Mouse (Mus musculus) intestine, embryonic 14.5 days (tissue): ENCODE data around the gene Lrrc66. TPM values are rescaled to one million over a fixed set of nuclear protein-coding genes. Genes with fewer than 3 reads are reported as not detected.
"Not testable (repeated sequence)": the region's sequence is repeated elsewhere in the genome, so short reads cannot be mapped to it uniquely, and the experiment has no call there.

Experiments
- ATAC-seq: fragments of 200-750 bp; cut with Nextera tagmentation; replicated peaks from 2 replicates; pipeline ENCODE4 v1.8.0; 2017; ENCODE audit warnings: low read depth, moderate number of reproducible peaks, moderate TSS enrichment, moderate library complexity; ENCODE audit not compliant: low FRiP score, low TSS enrichment
- DNase-seq: peaks from one replicate; pipeline ENCODE4 v3.0.0-alpha.2; 2018; ENCODE audit warnings: low spot score
- H3K27ac ChIP-seq: fragments of 300-500 bp; sonication (generic); 2 replicates; pipeline ENCODE4 v1.5.1; 2014; ENCODE audit warnings: low read depth, mild to moderate bottlenecking, control low read depth
- H3K27me3 ChIP-seq: fragments of 300-500 bp; sonication (generic); replicated peaks from 2 replicates; pipeline ENCODE4 v1.6.1; 2014; ENCODE audit warnings: low read length, control low read depth; ENCODE audit not compliant: control insufficient read depth, insufficient read depth
- H3K36me3 ChIP-seq: fragments of 300-500 bp; sonication (generic); 2 replicates; pipeline ENCODE4 v1.6.1; 2014; ENCODE audit warnings: low read length, control low read depth; ENCODE audit not compliant: control insufficient read depth, insufficient read depth
- H3K4me1 ChIP-seq: fragments of 300-500 bp; sonication (generic); replicated peaks from 2 replicates; pipeline ENCODE4 v1.6.1; 2014; ENCODE audit warnings: low read length, control low read depth, mixed read lengths; ENCODE audit not compliant: control insufficient read depth, insufficient read depth
- H3K4me2 ChIP-seq: fragments of 300-500 bp; sonication (generic); 2 replicates; pipeline ENCODE4 v1.6.1; 2014; ENCODE audit warnings: low read length
- H3K4me3 ChIP-seq: fragments of 300-500 bp; sonication (generic); 2 replicates; pipeline ENCODE4 v1.5.1; 2014; ENCODE audit warnings: low read depth, low read length, control low read depth, mixed read lengths
- H3K9ac ChIP-seq: fragments of 300-500 bp; sonication (generic); 2 replicates; pipeline ENCODE4 v1.6.1; 2014; ENCODE audit warnings: mild to moderate bottlenecking, low read length
- H3K9me3 ChIP-seq: fragments of 300-500 bp; sonication (generic); 2 replicates; pipeline ENCODE4 v1.6.1; 2016; ENCODE audit warnings: low read length, control low read depth; ENCODE audit not compliant: control insufficient read depth
- WGBS: fragments of 180-500 bp; shearing (Covaris S2); extraction: QIAGEN DNeasy Blood & Tissue Kit; methylation state at CpG from one replicate; pipeline ENCODE4 v1.1.7; 2014; 5-methylcytosine and 5-hydroxymethylcytosine counted together
- polyA plus RNA-seq: library from polyadenylated mRNA; unstranded; fragments of >200 nt; fragmentation: Nextera tagmentation; extraction: Ambion mirVana; gene quantifications from 2 replicates; pipeline ENCODE4 v1.2.1, GENCODE M21; 2014

The Lrrc66 gene
- polyA plus RNA-seq, 1 experiment from 2014 or later: 1.1 TPM

GRCm38 (mm10) chr5:73584011-73584410 is 48.3 kb downstream of the Lrrc66 start:
- not testable (repeated sequence) for H3K36me3 ChIP-seq, H3K27me3 ChIP-seq, H3K4me3 ChIP-seq, DNase-seq, H3K4me1 ChIP-seq, H3K27ac ChIP-seq, H3K9ac ChIP-seq, H3K9me3 ChIP-seq, H3K4me2 ChIP-seq, ATAC-seq
- WGBS: 81% methylated on average over 6 of the region's 6 CpGs

- Histone ChIP-seq H3K36me3 (no peaks in the 10 kb centered on the region), H3K4me1 (no peaks in the 10 kb centered on the region), H3K4me3 (no peak overlapping the region), H3K27ac (no peak overlapping the region), H3K9me3 (no peaks in the 10 kb centered on the region), H3K9ac (no peak overlapping the region), H3K27me3 (no peaks in the 10 kb centered on the region), H3K4me2 (no peak overlapping the region)
- DNase-seq (no peak), ATAC-seq (no peak)
- WGBS: 88% methylated on average over 3 of the region's 3 CpGs
These were observed 54.2 kb downstream of the Lrrc66 start for GRCm38 (mm10) chr5:73578131-73578530.

GRCm38 (mm10) chr5:73576708-73577107 is 55.6 kb downstream of the Lrrc66 start:
- no peak overlapping the region for H3K4me3 ChIP-seq
- H3K36me3 ChIP-seq: no peaks in the 10 kb centered on the region
- H3K27ac ChIP-seq: no peak overlapping the region
- no peaks in the 10 kb centered on the region for H3K27me3 ChIP-seq
- WGBS: 71% methylated on average over 7 of the region's 7 CpGs
- H3K4me2 ChIP-seq: no peak overlapping the region
- ATAC-seq (no peak), DNase-seq (no peak)
- no peak overlapping the region for H3K9ac ChIP-seq
- no peaks in the 10 kb centered on the region for H3K9me3 ChIP-seq
- H3K4me1 ChIP-seq: no peaks in the 10 kb centered on the region

- Histone ChIP-seq H3K36me3 (no peaks in the 10 kb centered on the region), H3K27ac (no peak overlapping the region), H3K4me1 (no peaks in the 10 kb centered on the region), H3K27me3 (no peaks in the 10 kb centered on the region), H3K9ac (no peak overlapping the region), H3K4me3 (no peak overlapping the region), H3K4me2 (no peak overlapping the region), H3K9me3 (no peaks in the 10 kb centered on the region)
- DNase-seq (no peak), ATAC-seq (no peak)
- 93% methylated on average over 4 of the region's 4 CpGs for WGBS
These were observed 57.7 kb downstream of the Lrrc66 start for GRCm38 (mm10) chr5:73574616-73575015.

- Histone ChIP-seq H3K4me1 (no peaks in the 10 kb centered on the region), H3K9ac (no peak overlapping the region), H3K36me3 (no peaks in the 10 kb centered on the region), H3K27ac (no peak overlapping the region), H3K9me3 (no peaks in the 10 kb centered on the region), H3K4me2 (no peak overlapping the region), H3K27me3 (no peaks in the 10 kb centered on the region), H3K4me3 (no peak overlapping the region)
- ATAC-seq: no peak
- 80% methylated on average over 7 of the region's 7 CpGs for WGBS
- DNase-seq: no peak
These were observed 58.5 kb downstream of the Lrrc66 start for GRCm38 (mm10) chr5:73573789-73574188.

- Histone ChIP-seq H3K4me2 (no peak overlapping the region), H3K9me3 (no peaks in the 10 kb centered on the region), H3K27ac (no peak overlapping the region), H3K4me1 (no peaks in the 10 kb centered on the region), H3K9ac (no peak overlapping the region), H3K27me3 (no peaks in the 10 kb centered on the region), H3K4me3 (no peak overlapping the region), H3K36me3 (no peaks in the 10 kb centered on the region)
- ATAC-seq: no peak
- WGBS: 90% methylated on average over 2 of the region's 2 CpGs
- no peak for DNase-seq
These were observed 59.5 kb downstream of the Lrrc66 start for GRCm38 (mm10) chr5:73572846-73573245.

GRCm38 (mm10) chr5:73571395-73572156 is 60.8 kb downstream of the Lrrc66 start:
- no peaks in the 10 kb centered on the region for H3K27me3 ChIP-seq
- H3K4me1 ChIP-seq: no peaks in the 10 kb centered on the region
- H3K27ac ChIP-seq: no peak overlapping the region
- no peak overlapping the region for H3K4me2 ChIP-seq
- WGBS: 83% methylated on average over 6 of the region's 6 CpGs
- no peaks in the 10 kb centered on the region for H3K36me3 ChIP-seq
- H3K9ac ChIP-seq: no peak overlapping the region
- H3K9me3 ChIP-seq: no peaks in the 10 kb centered on the region
- DNase-seq: no peak
- ATAC-seq: no peak
- H3K4me3 ChIP-seq: no peak overlapping the region

GRCm38 (mm10) chr5:73569181-73569580 is 63.1 kb downstream of the Lrrc66 start:
- H3K27me3 ChIP-seq: no peaks in the 10 kb centered on the region
- H3K9me3 ChIP-seq: no peaks in the 10 kb centered on the region
- H3K36me3 ChIP-seq: no peaks in the 10 kb centered on the region
- H3K4me1 ChIP-seq: no peaks in the 10 kb centered on the region
- no peak overlapping the region for H3K9ac ChIP-seq
- no peak overlapping the region for H3K4me3 ChIP-seq
- WGBS: 79% methylated on average over 5 of the region's 5 CpGs
- ATAC-seq (no peak), DNase-seq (no peak)
- no peak overlapping the region for H3K4me2 ChIP-seq
- no peak overlapping the region for H3K27ac ChIP-seq

GRCm38 (mm10) chr5:73566892-73567291 is 65.4 kb downstream of the Lrrc66 start:
- no peak for DNase-seq
- no peak for ATAC-seq
- Histone ChIP-seq H3K27ac (no peak overlapping the region), H3K4me1 (no peaks in the 10 kb centered on the region), H3K4me2 (no peak overlapping the region), H3K27me3 (no peaks in the 10 kb centered on the region), H3K4me3 (no peak overlapping the region), H3K9me3 (no peaks in the 10 kb centered on the region), H3K36me3 (no peaks in the 10 kb centered on the region), H3K9ac (no peak overlapping the region)
- WGBS: 64% methylated on average over 4 of the region's 4 CpGs
